Mouse (Mus musculus): ENCODE measurements around the gene Gm20388.

The Gm20388 gene

DNA sequence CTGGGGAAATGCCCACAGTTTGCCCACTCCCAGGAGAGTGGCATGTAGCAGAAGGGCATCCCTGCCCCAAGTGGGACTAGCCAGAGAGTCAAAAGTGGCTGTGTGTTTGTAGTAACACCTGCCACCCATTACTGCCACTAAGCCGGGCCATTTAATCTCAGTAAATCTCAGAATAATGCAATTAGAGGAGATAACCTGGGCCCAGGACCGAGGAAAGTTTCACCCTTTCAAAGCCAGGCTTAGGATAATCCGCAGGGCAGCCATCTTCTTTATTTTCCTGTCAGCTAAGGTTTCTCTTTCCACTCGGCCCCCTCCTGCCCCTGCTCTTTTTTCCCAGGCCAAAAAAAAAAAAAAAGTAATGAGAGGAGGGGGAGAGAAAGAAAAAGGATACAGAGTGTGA lies 1322.6 kb downstream of the Gm20388 start:
- DNase-seq (ENCODE audit: low spot score in 2 of 2) = no peak

DNA sequence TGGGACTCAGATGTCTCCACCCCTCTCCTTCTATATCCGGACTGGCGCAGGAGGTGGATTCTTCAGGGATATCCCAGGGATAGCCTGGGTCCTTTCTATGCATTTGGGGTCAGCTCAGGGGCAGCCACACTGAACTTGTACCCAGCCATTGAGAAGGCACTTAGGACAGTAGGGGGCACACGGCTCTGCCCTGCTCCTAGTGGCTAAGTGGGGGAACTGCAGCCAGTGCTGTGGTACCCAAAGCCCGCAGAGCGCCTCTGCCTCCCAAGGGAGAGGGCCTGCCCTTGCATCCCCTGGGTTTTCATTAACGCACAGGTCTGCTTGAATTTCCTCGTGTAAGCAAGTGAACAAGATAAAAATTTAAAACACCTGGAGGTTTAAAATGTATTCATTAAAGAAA lies 1324.3 kb downstream of the Gm20388 start:
- no peak for DNase-seq (ENCODE audit: low spot score in 2 of 2)

- no peak for DNase-seq (ENCODE audit: low spot score in 2 of 2)
Observed at GRCm38 (mm10) chr8:121239640-121240039, 1329.0 kb downstream of the Gm20388 start.

DNA sequence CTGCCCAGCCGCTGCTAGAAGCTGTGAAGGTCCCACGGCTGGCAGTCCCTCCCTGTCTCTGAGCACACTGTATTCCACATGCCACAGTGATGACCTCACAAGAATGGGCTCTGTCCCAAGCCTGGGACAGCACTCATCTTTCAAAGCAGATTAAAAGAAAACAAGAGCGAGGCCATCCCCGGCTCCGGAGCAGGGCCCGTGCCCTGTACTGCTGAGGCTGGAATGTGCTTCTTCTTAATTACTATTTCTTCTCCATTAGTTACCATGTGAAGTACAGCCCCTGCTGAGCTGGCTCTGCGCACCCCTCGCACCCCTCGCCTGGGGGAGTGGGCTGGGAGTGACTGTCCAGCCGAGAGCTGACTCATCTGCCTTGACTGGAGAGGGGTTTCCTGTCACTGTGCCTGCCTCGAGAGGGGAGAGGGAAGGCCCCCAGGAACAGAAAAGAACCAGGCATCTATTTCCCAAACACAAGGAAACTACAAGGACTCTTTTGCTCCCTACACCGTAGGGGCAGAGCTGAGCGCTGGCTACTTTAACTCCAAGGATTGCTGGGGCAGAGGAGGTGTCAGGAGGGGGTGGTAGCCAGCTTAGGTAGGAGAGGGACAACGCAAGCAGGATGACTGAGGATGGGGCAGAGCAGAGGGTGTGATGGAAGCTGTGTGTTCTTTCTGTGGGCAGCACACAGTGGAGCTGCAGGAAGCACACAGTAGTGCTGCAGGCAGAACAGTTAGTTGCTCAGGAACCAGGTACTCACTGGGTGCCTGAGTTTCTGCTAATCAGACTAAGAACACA lies 1331.3 kb downstream of the Gm20388 start:
- no peak for DNase-seq (ENCODE audit: low spot score in 2 of 2)

DNA sequence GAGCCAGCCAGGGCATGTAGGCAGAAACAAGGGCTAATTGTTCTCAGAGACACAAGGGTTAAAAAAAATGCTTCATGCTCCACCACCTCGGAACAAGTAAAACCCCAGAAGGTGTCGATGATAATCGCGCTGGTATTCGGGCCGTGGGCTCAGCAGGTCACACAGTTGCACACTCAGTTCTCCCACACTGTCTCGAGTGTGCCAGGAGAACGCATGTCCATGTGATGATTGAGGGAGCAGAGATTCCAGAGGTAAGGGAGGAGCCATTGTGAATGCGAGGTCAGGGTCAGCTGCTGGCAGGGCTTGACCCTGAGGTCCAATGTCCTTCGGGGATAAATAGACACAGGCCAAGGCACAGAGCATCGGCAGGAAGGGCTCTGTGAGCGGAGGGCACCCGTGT lies 1332.0 kb downstream of the Gm20388 start:
- no peak for DNase-seq (ENCODE audit: low spot score in 2 of 2)

GRCm38 (mm10) chr8:121248823-121249222 lies 1338.2 kb downstream of the Gm20388 start:
- DNase-seq (ENCODE audit: low spot score in 2 of 2) = no peak

- DNase-seq (ENCODE audit: low spot score in 2 of 2) = no peak
Observed at GRCm38 (mm10) chr8:121249433-121249832, 1338.8 kb downstream of the Gm20388 start.

DNA sequence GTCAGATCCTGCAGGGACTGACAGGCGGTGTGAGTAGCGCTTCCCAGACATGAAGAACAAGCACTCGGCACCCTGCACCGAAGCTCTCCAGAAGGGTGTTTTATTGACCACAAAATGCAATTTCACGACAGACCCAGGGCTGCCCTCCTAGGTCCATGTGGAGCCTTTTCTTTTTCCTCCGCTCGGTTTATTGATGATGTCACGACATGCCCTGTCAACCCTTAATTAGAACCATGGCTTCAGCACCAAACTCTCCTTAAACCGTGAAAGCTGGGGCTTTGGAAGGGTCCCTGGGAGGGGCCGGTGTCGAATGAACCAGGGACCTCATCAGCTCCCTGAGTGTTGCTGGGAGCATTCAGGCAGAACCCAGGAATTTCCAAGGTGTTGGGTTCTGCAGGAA lies 1340.4 kb downstream of the Gm20388 start:
- no peak for DNase-seq (ENCODE audit: low spot score in 2 of 2)

DNA sequence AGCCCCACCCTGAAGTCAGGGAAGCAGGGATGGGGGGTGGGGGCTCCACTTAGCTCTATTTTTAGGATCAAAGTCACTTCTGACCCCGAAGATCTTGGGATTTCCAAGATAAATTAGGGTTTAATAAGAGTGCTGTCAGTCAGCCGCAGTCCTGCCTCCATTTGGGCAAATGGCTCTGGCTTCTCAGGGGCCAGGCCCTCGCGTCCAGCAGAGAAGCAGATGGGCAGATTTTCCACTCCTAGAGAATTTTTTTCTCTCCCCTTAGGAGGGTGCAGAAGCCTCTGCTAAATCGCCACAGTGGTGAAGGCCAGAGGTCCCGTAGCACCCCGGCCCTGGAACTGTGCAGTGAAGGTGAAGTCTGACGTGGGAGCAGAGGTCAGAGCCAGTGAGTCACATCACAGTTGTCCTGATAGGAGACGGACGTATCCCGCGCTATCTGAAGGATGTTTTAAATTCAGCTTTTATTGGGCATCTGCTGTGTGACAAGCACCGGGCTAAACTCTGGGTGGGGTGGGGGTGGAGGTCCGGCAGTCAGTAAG lies 1345.2 kb downstream of the Gm20388 start:
- no peak for DNase-seq (ENCODE audit: low spot score in 2 of 2)

- DNase-seq (ENCODE audit: low spot score in 2 of 2) = no peak
Observed at GRCm38 (mm10) chr8:121258126-121258792, 1347.6 kb downstream of the Gm20388 start.

GRCm38 (mm10) chr8:121262728-121263389 lies 1352.2 kb downstream of the Gm20388 start:
- DNase-seq (ENCODE audit: low spot score in 2 of 2) = no peak

DNA sequence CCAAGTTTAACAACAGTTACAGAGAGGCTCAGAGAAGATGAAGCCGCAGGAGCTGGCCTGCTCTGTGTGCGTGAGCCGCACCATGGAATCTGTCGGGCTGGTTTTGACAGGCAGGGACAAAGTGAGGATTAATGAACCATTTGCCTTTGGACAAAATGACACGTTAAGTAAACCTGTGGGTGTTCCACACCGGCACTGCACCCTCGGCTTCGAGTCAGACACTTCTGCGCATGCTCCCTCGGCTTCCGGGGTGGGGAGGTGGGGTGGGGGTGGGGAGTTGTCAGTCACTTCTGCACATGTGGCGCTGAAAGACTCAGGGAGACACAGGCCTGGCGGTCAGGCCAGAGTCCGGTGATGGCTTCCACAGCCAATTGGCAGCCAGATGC lies 1352.7 kb downstream of the Gm20388 start:
- no peak for DNase-seq (ENCODE audit: low spot score in 2 of 2)

- no peak for DNase-seq (ENCODE audit: low spot score in 2 of 2)
Observed at GRCm38 (mm10) chr8:121264260-121264659, 1353.6 kb downstream of the Gm20388 start.

- no peak for DNase-seq (ENCODE audit: low spot score in 2 of 2)
Observed at GRCm38 (mm10) chr8:121271542-121271941, 1360.9 kb downstream of the Gm20388 start.

DNA sequence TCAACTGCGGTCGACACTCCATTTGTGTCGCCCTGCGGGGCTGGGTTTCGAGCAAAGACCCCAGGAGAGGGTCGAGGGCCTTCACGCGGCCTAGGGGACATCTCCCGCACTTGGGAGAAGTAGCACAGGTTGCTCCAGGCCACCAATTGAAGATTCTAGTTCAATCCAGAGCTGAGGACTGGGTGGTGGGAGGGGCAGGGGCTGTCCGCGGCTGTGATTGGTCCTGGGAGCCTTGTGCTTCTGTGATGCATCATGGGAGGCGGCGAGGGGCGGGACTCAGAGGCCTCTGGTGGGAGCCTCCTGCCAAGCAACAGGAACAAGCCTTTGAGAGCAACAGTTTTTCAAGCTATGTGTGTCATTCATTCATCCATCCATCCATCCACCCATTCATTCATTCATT lies 1362.6 kb downstream of the Gm20388 start:
- DNase-seq (ENCODE audit: low spot score in 2 of 2) = no peak

GRCm38 (mm10) chr8:121273620-121274019 lies 1363.0 kb downstream of the Gm20388 start:
- no peak for DNase-seq (ENCODE audit: low spot score in 2 of 2)

GRCm38 (mm10) chr8:121280414-121280813 lies 1369.8 kb downstream of the Gm20388 start:
- no peak for DNase-seq (ENCODE audit: low spot score in 2 of 2)

- no peak for DNase-seq (ENCODE audit: low spot score in 2 of 2)
Observed at GRCm38 (mm10) chr8:121289346-121289745, 1378.7 kb downstream of the Gm20388 start.

GRCm38 (mm10) chr8:121290547-121290946 lies 1379.9 kb downstream of the Gm20388 start:
- no peak for DNase-seq (ENCODE audit: low spot score in 2 of 2)

DNA sequence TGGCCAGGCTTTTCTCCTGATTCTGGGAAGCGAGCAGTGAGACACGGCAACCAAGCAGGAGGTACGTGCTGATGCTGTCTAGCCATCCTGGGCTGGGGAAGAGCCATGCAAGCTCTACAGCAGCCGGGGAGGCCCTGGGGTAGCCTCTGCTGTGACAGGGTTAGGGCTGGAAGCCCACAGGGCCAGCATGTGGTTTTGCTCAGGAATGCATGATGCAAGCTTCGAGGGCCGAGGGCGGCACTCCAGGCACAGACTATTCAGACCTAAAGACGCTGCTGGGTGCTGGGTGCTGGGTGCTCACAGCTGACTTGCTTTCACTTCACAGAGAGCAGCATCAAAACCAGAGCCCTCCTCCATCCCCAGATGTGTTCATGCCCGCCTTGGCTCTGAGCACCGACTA lies 1382.8 kb downstream of the Gm20388 start:
- DNase-seq (ENCODE audit: low spot score in 2 of 2) = no peak

GRCm38 (mm10) chr8:121294234-121295108 lies 1383.8 kb downstream of the Gm20388 start:
- DNase-seq (ENCODE audit: low spot score in 2 of 2) = no peak

DNA sequence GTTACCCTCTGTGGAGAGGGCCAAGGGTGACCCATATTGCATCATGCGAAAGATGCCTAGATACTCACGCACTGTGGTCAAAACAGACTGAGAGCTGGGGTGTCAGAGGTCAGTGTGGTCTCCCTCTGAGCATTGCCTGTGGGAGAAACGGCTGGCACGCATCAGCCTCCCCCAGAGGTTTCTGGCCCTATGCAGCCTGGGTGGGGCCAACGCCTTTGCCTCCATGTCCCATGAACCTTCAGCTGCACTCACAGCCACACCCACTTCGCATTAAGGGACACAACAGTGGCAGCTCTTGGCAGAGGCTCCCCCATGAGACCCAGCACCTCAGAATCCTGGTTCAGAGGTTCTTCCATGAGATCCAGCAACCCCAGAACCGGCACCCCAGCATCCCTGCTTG lies 1385.4 kb downstream of the Gm20388 start:
- DNase-seq (ENCODE audit: low spot score in 2 of 2) = no peak
